Comparison of ENCODE assay signal across 21 mouse cellular contexts in the genomic region with DNA sequence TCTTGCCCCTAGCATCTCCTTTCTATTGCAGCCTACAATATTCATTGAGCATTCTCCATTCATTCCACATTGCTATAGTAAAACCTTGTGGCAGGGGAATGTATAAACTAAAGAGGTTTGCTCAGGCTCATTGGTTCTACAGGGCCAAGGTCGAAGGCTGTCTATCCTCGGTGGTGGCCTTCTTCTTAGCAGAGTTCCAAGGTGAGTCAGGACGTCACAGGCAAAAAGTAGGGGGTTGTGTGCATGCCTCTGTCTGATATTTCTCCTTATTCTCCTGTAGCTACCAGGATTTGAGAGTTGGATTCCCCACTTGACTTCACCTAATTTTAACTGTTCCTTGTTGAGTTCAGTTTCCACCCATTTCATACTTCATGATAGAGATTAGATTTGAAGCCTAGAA. TPM values are rescaled to one million over a fixed set of nuclear protein-coding genes. Genes with fewer than 3 reads are reported as not detected.
DNase-seq lines count a peak whose midpoint lies in the region; ATAC-seq lines count a peak whose summit lies in the region.
"Had no signal": no experiment of that assay in that cellular context is flagged by ENCODE, and none has a peak within 500 bp of the region (broad histone marks: within the 10 kb centered on the region; RNA-seq: fewer than 3 reads in every experiment).

No protein-coding gene starts in this region.

- H3K9me3 ChIP-seq in kidney, embryonic 15.5 days (replicated peaks): no peaks in the 10 kb centered on the region
- H3K9me3 ChIP-seq: embryonic facial prominence, embryonic 10.5 days; embryonic facial prominence, embryonic 12.5 days; forebrain, embryonic 13.5 days; forebrain, embryonic 15.5 days; G1E had no signal

- peaks cover 26% of the 10 kb centered on the region for H3K4me1 ChIP-seq in kidney, embryonic 15.5 days
- H3K4me1 ChIP-seq: forebrain, embryonic 13.5 days; forebrain, embryonic 15.5 days had no signal

- H3K9ac ChIP-seq in kidney, embryonic 15.5 days: no peak overlapping the region
- H3K9ac ChIP-seq: embryonic facial prominence, embryonic 12.5 days; forebrain, embryonic 13.5 days; forebrain, embryonic 15.5 days; forebrain, postnatal 0 days had no signal

- WGBS in kidney, embryonic 15.5 days: 82% methylated on average over 3 of the region's 3 CpGs

- no peak overlapping the region for H3K4me3 ChIP-seq in kidney, embryonic 15.5 days (replicated peaks)
- H3K4me3 ChIP-seq: embryonic facial prominence, embryonic 10.5 days; embryonic facial prominence, embryonic 12.5 days; forebrain, embryonic 13.5 days; forebrain, embryonic 15.5 days had no signal

- ATAC-seq in kidney, embryonic 15.5 days (replicated peaks; ENCODE audit: low FRiP score): no peak
- ATAC-seq: activated CD4-positive, CD25-positive, alpha-beta regulatory T cell, adult 4 months; CD4-positive, CD25-positive, alpha-beta regulatory T cell, adult 4 months; forebrain, embryonic 13.5 days; forebrain, embryonic 15.5 days; forebrain, postnatal 0 days; Patski had no signal

- no peak overlapping the region for H3K4me2 ChIP-seq in kidney, embryonic 15.5 days
- H3K4me2 ChIP-seq: embryonic facial prominence, embryonic 12.5 days; forebrain, embryonic 13.5 days; forebrain, embryonic 15.5 days had no signal

- H3K36me3 ChIP-seq in kidney, embryonic 15.5 days: no peaks in the 10 kb centered on the region
- H3K36me3 ChIP-seq: embryonic facial prominence, embryonic 10.5 days; embryonic facial prominence, embryonic 12.5 days; forebrain, embryonic 15.5 days; G1E had no signal

- H3K27me3 ChIP-seq in kidney, embryonic 15.5 days: no peaks in the 10 kb centered on the region
- H3K27me3 ChIP-seq: embryonic facial prominence, embryonic 12.5 days; forebrain, embryonic 13.5 days; forebrain, embryonic 15.5 days; Patski had no signal

- peak; percentile 46 to 74 for DNase-seq in adrenal gland, adult (ENCODE audit: inconsistent age in 2 of 2, low spot score in 1 of 2)
- no peak for DNase-seq in adrenal gland, postnatal 25 days
- DNase-seq in adrenal gland, adult 8-10 months: peak; percentile 55
- DNase-seq in adrenal gland, postnatal 4 days (ENCODE audit: low spot score in 2 of 2): no peak
- no peak for DNase-seq in kidney, postnatal 4 days
- DNase-seq: B cell, adult 2 months; cerebellum, adult 11-12 months; cerebellum, adult 2 months; cerebellum, adult 9-10 months; cerebellum, postnatal 25 days; forebrain, postnatal 0 days had no signal

- peak overlapping the region; percentile 51; the same call in 1 of the 2 replicates for H3K27ac ChIP-seq in kidney, embryonic 15.5 days
- H3K27ac ChIP-seq: embryonic facial prominence, embryonic 10.5 days; embryonic facial prominence, embryonic 12.5 days; forebrain, embryonic 13.5 days; forebrain, embryonic 15.5 days had no signal

RNA-seq across cellular contexts. Expression of a gene that starts 29.9 kb away (rescaled TPM):
- 4.9 and 11.8 TPM in 2 replicates for total RNA-seq in adrenal gland, postnatal 25 days (2021)
- 10 to 100 TPM; 15.1 to 28.5 (median 23.6) TPM for total RNA-seq in adrenal gland, adult 8-10 months (2022)
- 10 to 100 TPM; 11.1 to 17.7 TPM for total RNA-seq in adrenal gland, postnatal 4 days (2021)
- 2.6 and 2.7 TPM in 2 replicates for polyA plus RNA-seq in kidney, embryonic 15.5 days (2015; fragmentation: Nextera tagmentation; extraction: Ambion mirVana)
- total RNA-seq: CH12.LX had no signal
- polyA plus RNA-seq: G1E had no signal

Comparison
In these comparisons a context has a peak if more than half of its experiments do, and no peak if none do; other contexts are left out.
1. DNase-seq: peak in adrenal gland, adult (2 of 2) and adrenal gland, adult 8-10 months (single experiment); none in adrenal gland, postnatal 25 days (single experiment), adrenal gland, postnatal 4 days (0 of 2) and kidney, postnatal 4 days (0 of 2).